In genomic region chr2:25399051-25399450, GRCm38 (mm10) we compare ENCODE assay signal across 8 mouse cellular contexts. TPM values are rescaled to one million over a fixed set of nuclear protein-coding genes. Genes with fewer than 3 reads are reported as not detected.
DNase-seq lines count a peak whose midpoint lies in the region; ATAC-seq and TF ChIP-seq lines count a peak whose summit lies in the region.

TSS of gene Npdc1 (plus strand) at chr2:25399351.

- no peaks in the 10 kb centered on the region for H3K9me3 ChIP-seq in forebrain, embryonic 16.5 days (ENCODE audit: control insufficient read depth, low read length)
- no peaks in the 10 kb centered on the region for H3K9me3 ChIP-seq in hindbrain, embryonic 12.5 days (replicated peaks)
- H3K9me3 ChIP-seq in midbrain, embryonic 15.5 days, result no peaks in the 10 kb centered on the region

- no peak for DNase-seq in testis, postnatal 10 days (ENCODE audit: low spot score)
- no peak for DNase-seq in yolk sac, embryonic 10.5 days (ENCODE audit: low spot score)
- DNase-seq in Muller cell, postnatal 12 days (ENCODE audit: inconsistent ontology term), result no peak

- WGBS in forebrain, embryonic 16.5 days, result 68% methylated on average over 8 of the region's 8 CpGs
- WGBS in hindbrain, embryonic 12.5 days, result 61% methylated on average over 8 of the region's 8 CpGs
- 72% methylated on average over 8 of the region's 8 CpGs for WGBS in midbrain, embryonic 15.5 days

- peaks cover 18% of the 10 kb centered on the region for H3K4me1 ChIP-seq in testis, adult 2 months (ENCODE audit: control insufficient read depth, insufficient read depth, low read length)
- peaks cover 29% of the 10 kb centered on the region for H3K4me1 ChIP-seq in forebrain, embryonic 16.5 days (replicated peaks; ENCODE audit: control insufficient read depth, insufficient read depth, low read length)
- H3K4me1 ChIP-seq in hindbrain, embryonic 12.5 days, result peaks cover 30% of the 10 kb centered on the region
- peaks cover 28% of the 10 kb centered on the region for H3K4me1 ChIP-seq in midbrain, embryonic 15.5 days

- no peak within 1 kb of the TSS for H3K9ac ChIP-seq in forebrain, embryonic 16.5 days (replicated peaks; ENCODE audit: low read depth, low read length)
- H3K9ac ChIP-seq in hindbrain, embryonic 12.5 days, result no peak within 1 kb of the TSS
- H3K9ac ChIP-seq in midbrain, embryonic 15.5 days, result no peak within 1 kb of the TSS

- TF ChIP-seq CTCF in testis, adult 2 months (IDR thresholded peaks at IDR 0.05; ENCODE audit: control insufficient read depth, insufficient read depth, insufficient replicate concordance, low read depth, low read length), result no peak

- H3K27me3 ChIP-seq in testis, adult 2 months (ENCODE audit: control insufficient read depth, insufficient read depth, low read length), result no peaks in the 10 kb centered on the region
- H3K27me3 ChIP-seq in forebrain, embryonic 16.5 days (replicated peaks; ENCODE audit: control insufficient read depth, insufficient read depth, low read length), result peaks cover 44% of the 10 kb centered on the region
- peaks cover 82% of the 10 kb centered on the region for H3K27me3 ChIP-seq in hindbrain, embryonic 12.5 days
- H3K27me3 ChIP-seq in midbrain, embryonic 15.5 days (replicated peaks), result peaks cover 65% of the 10 kb centered on the region

- TF ChIP-seq POLR2A in testis, adult 2 months (IDR thresholded peaks at IDR 0.05; ENCODE audit: control insufficient read depth, low read depth, low read length), result no peak

- ATAC-seq in forebrain, embryonic 16.5 days, result no peak
- ATAC-seq in hindbrain, embryonic 12.5 days (ENCODE audit: low FRiP score), result no peak
- ATAC-seq in midbrain, embryonic 15.5 days (replicated peaks), result no peak
- no peak for ATAC-seq in cerebellum, adult (ENCODE audit: insufficient number of reproducible peaks, low FRiP score, low TSS enrichment)

- no peak within 1 kb of the TSS for H3K27ac ChIP-seq in testis, adult 2 months (ENCODE audit: control insufficient read depth, insufficient read depth, low read depth, low read length)
- no peak within 1 kb of the TSS for H3K27ac ChIP-seq in forebrain, embryonic 16.5 days (ENCODE audit: low read length)
- no peak within 1 kb of the TSS for H3K27ac ChIP-seq in hindbrain, embryonic 12.5 days
- no peak within 1 kb of the TSS for H3K27ac ChIP-seq in midbrain, embryonic 15.5 days

- no peak within 1 kb of the TSS for H3K4me2 ChIP-seq in forebrain, embryonic 16.5 days (ENCODE audit: low read length)
- H3K4me2 ChIP-seq in hindbrain, embryonic 12.5 days (replicated peaks), result no peak within 1 kb of the TSS
- H3K4me2 ChIP-seq in midbrain, embryonic 15.5 days, result peak within 1 kb of the TSS; percentile 71

- no peak within 1 kb of the TSS for H3K4me3 ChIP-seq in testis, adult 2 months (ENCODE audit: control insufficient read depth, low read depth, low read length)
- H3K4me3 ChIP-seq in forebrain, embryonic 16.5 days (replicated peaks; ENCODE audit: low read length), result no peak within 1 kb of the TSS
- no peak within 1 kb of the TSS for H3K4me3 ChIP-seq in hindbrain, embryonic 12.5 days
- H3K4me3 ChIP-seq in midbrain, embryonic 15.5 days, result peak within 1 kb of the TSS; percentile 34; the same call in 1 of the 2 replicates

- no peaks in the 10 kb centered on the region for H3K36me3 ChIP-seq in testis, adult 2 months (ENCODE audit: control insufficient read depth, insufficient read depth, low read length)
- no peaks in the 10 kb centered on the region for H3K36me3 ChIP-seq in forebrain, embryonic 16.5 days (ENCODE audit: control insufficient read depth, insufficient read depth)
- H3K36me3 ChIP-seq in hindbrain, embryonic 12.5 days, result no peaks in the 10 kb centered on the region
- no peaks in the 10 kb centered on the region for H3K36me3 ChIP-seq in midbrain, embryonic 15.5 days (replicated peaks)

RNA-seq across cellular contexts. Expression of gene Npdc1, which starts in this region (rescaled TPM):
- polyA plus RNA-seq in testis, adult 2 months (2012; rRNA removed), result 13.6 and 15.9 TPM in 2 replicates
- polyA plus RNA-seq in forebrain, embryonic 16.5 days (2015; fragmentation: Nextera tagmentation; extraction: Ambion mirVana), result 384 and 515 TPM in 2 replicates
- 216 and 225 TPM in 2 replicates for polyA plus RNA-seq in hindbrain, embryonic 12.5 days (2016; fragmentation: Nextera tagmentation; extraction: Ambion mirVana)
- 498 and 520 TPM in 2 replicates for polyA plus RNA-seq in midbrain, embryonic 15.5 days (2015; fragmentation: Nextera tagmentation; extraction: Ambion mirVana)

Comparison
In these comparisons a context has a peak if more than half of its experiments do, and no peak if none do; other contexts are left out.
1. RNA of gene Npdc1 (polyA plus RNA-seq): 498 to 520 TPM in midbrain, embryonic 15.5 days, 384 to 515 TPM in forebrain, embryonic 16.5 days and 216 to 225 TPM in hindbrain, embryonic 12.5 days; 13.6 to 15.9 TPM in testis, adult 2 months; every median in the first group is over 10 times any median in the second.